Mouse (Mus musculus): ENCODE results near the gene E2f1.

- no peak for TF ChIP-seq EP300 (IDR thresholded peaks at IDR 0.05; ENCODE audit: low read depth)
- TF ChIP-seq CTCF (IDR thresholded peaks at IDR 0.05; ENCODE audit: low read depth): no peak
These were observed 52.3 kb downstream of the E2f1 start for GRCm38 (mm10) chr2:154517424-154517823.

Data from heart, postnatal 0 days (tissue).